Mouse (Mus musculus) embryonic facial prominence, embryonic 11.5 days (tissue): ENCODE measurements at regions not wholly inside any gene's neighbourhood (a gene's known extent, or its start where the extent isn't known, plus 50 kb on each side); places are given as distances from the start of the nearest gene placed in this dataset.
"Not testable (repeated sequence)": the region's sequence is repeated elsewhere in the genome, so short reads cannot be mapped to it uniquely, and the experiment has no call there.

Experiments used
- ATAC-seq: fragments of 200-750 bp; cut with Nextera tagmentation; replicated peaks from 2 replicates; pipeline ENCODE4 v1.8.0; 2017; ENCODE audit warnings: low read depth; ENCODE audit not compliant: insufficient number of reproducible peaks, low FRiP score, low TSS enrichment
- DNase-seq: peaks from one replicate; pipeline ENCODE4 v3.0.0-alpha.2; 2015; ENCODE audit warnings: low spot score
- H3K27ac ChIP-seq: fragments of 300-500 bp; sonication (generic); replicated peaks from 2 replicates; pipeline ENCODE4 v1.5.1; 2014; ENCODE audit warnings: mild to moderate bottlenecking, low read depth, low read length, control low read depth
- H3K27me3 ChIP-seq: fragments of 300-500 bp; sonication (generic); 2 replicates; pipeline ENCODE4 v1.6.1; 2014; ENCODE audit warnings: mild to moderate bottlenecking, low read length, moderate library complexity, mixed read lengths; ENCODE audit not compliant: control insufficient read depth, insufficient read depth
- H3K36me3 ChIP-seq: fragments of 300-500 bp; sonication (generic); replicated peaks from 2 replicates; pipeline ENCODE4 v1.6.1; 2014; ENCODE audit warnings: low read depth, mild to moderate bottlenecking, low read length, moderate library complexity, mixed read lengths; ENCODE audit not compliant: control insufficient read depth, insufficient read depth
- H3K4me1 ChIP-seq: fragments of 300-500 bp; sonication (generic); 2 replicates; pipeline ENCODE4 v1.6.1; 2014; ENCODE audit warnings: low read length, mixed read lengths; ENCODE audit not compliant: control insufficient read depth, insufficient read depth
- H3K4me2 ChIP-seq: fragments of 300-500 bp; sonication (generic); 2 replicates; pipeline ENCODE4 v1.6.1; 2014; ENCODE audit warnings: low read depth, mild to moderate bottlenecking, control low read depth, low read length, moderate library complexity
- H3K4me3 ChIP-seq: fragments of 300-500 bp; sonication (generic); 2 replicates; pipeline ENCODE4 v1.5.1; 2014; ENCODE audit warnings: low read depth, low read length, control low read depth
- H3K9ac ChIP-seq: fragments of 300-500 bp; sonication (generic); replicated peaks from 2 replicates; pipeline ENCODE4 v1.6.1; 2014; ENCODE audit warnings: mild to moderate bottlenecking, control low read depth, low read length
- H3K9me3 ChIP-seq: fragments of 300-500 bp; sonication (generic); replicated peaks from 2 replicates; pipeline ENCODE4 v1.6.1; 2016; ENCODE audit warnings: mild to moderate bottlenecking, low read length, inconsistent platforms, mixed read lengths; ENCODE audit not compliant: control insufficient read depth
- WGBS: fragments of 180-500 bp; shearing (Covaris S2); extraction: QIAGEN DNeasy Blood & Tissue Kit; methylation state at CpG from one replicate; pipeline ENCODE4 v1.1.7; 2014; 5-methylcytosine and 5-hydroxymethylcytosine counted together

- DNase-seq, H3K4me1 ChIP-seq, H3K27ac ChIP-seq, H3K9ac ChIP-seq, H3K4me3 ChIP-seq, H3K4me2 ChIP-seq, H3K27me3 ChIP-seq, ATAC-seq, H3K36me3 ChIP-seq, H3K9me3 ChIP-seq: not testable (repeated sequence)
- 90% methylated on average over 17 of the region's 23 CpGs for WGBS
These were observed 701.4 kb downstream of the Tecrl start for GRCm38 (mm10) chr5:82653637-82654036.

- H3K36me3 ChIP-seq, result no peaks in the 10 kb centered on the region
- H3K27ac ChIP-seq, result no peak overlapping the region
- DNase-seq, result peak; percentile 11
- H3K9me3 ChIP-seq, result no peaks in the 10 kb centered on the region
- H3K4me2 ChIP-seq, result no peak overlapping the region
- H3K4me1 ChIP-seq, result no peaks in the 10 kb centered on the region
- no peak overlapping the region for H3K9ac ChIP-seq
- no peak overlapping the region for H3K4me3 ChIP-seq
- H3K27me3 ChIP-seq, result no peaks in the 10 kb centered on the region
- no peak for ATAC-seq
- WGBS, result 56% methylated on average over 1 of the region's 1 CpGs
These were observed 734.9 kb downstream of the Tecrl start for GRCm38 (mm10) chr5:82620056-82620455.
